Mouse (Mus musculus) cerebellum, adult (tissue): ENCODE data around the gene Fbxo22.
"Not testable (repeated sequence)": the region's sequence is repeated elsewhere in the genome, so short reads cannot be mapped to it uniquely, and the experiment has no call there.

Experiments
- ATAC-seq: cut with Nextera tagmentation; 2 replicates; pipeline ENCODE4 v1.9.2; 2017; ENCODE audit warnings: mild to moderate bottlenecking, moderate library complexity, mixed read lengths; ENCODE audit not compliant: insufficient number of reproducible peaks, low FRiP score, low TSS enrichment

Fbxo22 gene

GRCm38 (mm10) chr9:55233076-55233475, 24.4 kb downstream of the Fbxo22 start:
- ATAC-seq: not testable (repeated sequence)

- no peak for ATAC-seq
Observed at GRCm38 (mm10) chr9:55236235-55237165, 27.8 kb downstream of the Fbxo22 start.

GRCm38 (mm10) chr9:55240852-55241251, 32.1 kb downstream of the Fbxo22 start:
- no peak for ATAC-seq

GRCm38 (mm10) chr9:55241863-55242685, 33.3 kb downstream of the Fbxo22 start:
- no peak for ATAC-seq

GRCm38 (mm10) chr9:55243280-55243679, 34.6 kb downstream of the Fbxo22 start:
- no peak for ATAC-seq

GRCm38 (mm10) chr9:55244079-55244478, 35.4 kb downstream of the Fbxo22 start:
- no peak for ATAC-seq

- ATAC-seq: not testable (repeated sequence)
Observed at GRCm38 (mm10) chr9:55245057-55245750, 36.5 kb downstream of the Fbxo22 start.

- ATAC-seq: no peak
Observed at GRCm38 (mm10) chr9:55246440-55246839, 37.7 kb downstream of the Fbxo22 start.

- no peak for ATAC-seq
Observed at GRCm38 (mm10) chr9:55246918-55247317, 38.2 kb downstream of the Fbxo22 start.

GRCm38 (mm10) chr9:55248465-55248864, 39.7 kb downstream of the Fbxo22 start:
- no peak for ATAC-seq

- no peak for ATAC-seq
Observed at GRCm38 (mm10) chr9:55250595-55251247, 42.0 kb downstream of the Fbxo22 start.

- ATAC-seq: not testable (repeated sequence)
Observed at GRCm38 (mm10) chr9:55252097-55252496, 43.4 kb downstream of the Fbxo22 start.

GRCm38 (mm10) chr9:55253849-55254248, 45.1 kb downstream of the Fbxo22 start:
- no peak for ATAC-seq

GRCm38 (mm10) chr9:55255056-55255455, 46.3 kb downstream of the Fbxo22 start:
- no peak for ATAC-seq

GRCm38 (mm10) chr9:55255604-55256003, 46.9 kb downstream of the Fbxo22 start:
- ATAC-seq: no peak

GRCm38 (mm10) chr9:55257105-55257504, 48.4 kb downstream of the Fbxo22 start:
- ATAC-seq: no peak

- no peak for ATAC-seq
Observed at GRCm38 (mm10) chr9:55259741-55260140, 51.0 kb downstream of the Fbxo22 start.

- no peak for ATAC-seq
Observed at GRCm38 (mm10) chr9:55264356-55265302, 55.9 kb downstream of the Fbxo22 start.

- ATAC-seq: no peak
Observed at GRCm38 (mm10) chr9:55271960-55272560, 63.3 kb downstream of the Fbxo22 start.
